Mouse (Mus musculus) myocyte (in vitro differentiated cells): ENCODE data around the gene Cadm2. TPM values are rescaled to one million over a fixed set of nuclear protein-coding genes. Genes with fewer than 3 reads are reported as not detected.

Experiments used
- H3K27me3 ChIP-seq: one replicate; pipeline ENCODE4 v1.6.1; 2011; ENCODE audit not compliant: control insufficient read depth, insufficient read depth, insufficient read length
- H3K36me3 ChIP-seq: one replicate; pipeline ENCODE4 v1.6.1; 2011; ENCODE audit not compliant: control insufficient read depth, insufficient read depth
- H3K4me2 ChIP-seq: one replicate; pipeline ENCODE4 v1.6.1; 2011; ENCODE audit warnings: low read depth, control low read depth
- H3K4me3 ChIP-seq: one replicate; pipeline ENCODE4 v1.5.1; 2011; ENCODE audit warnings: mild to moderate bottlenecking, control low read depth, moderate library complexity
- H3K79me2 ChIP-seq: one replicate; pipeline ENCODE4 v1.6.1; 2011; ENCODE audit not compliant: control insufficient read depth, insufficient read depth
- H3ac ChIP-seq: one replicate; pipeline ENCODE4 v1.6.1; 2011; ENCODE audit not compliant: control insufficient read depth, insufficient read length
- CEBPB ChIP-seq: IDR thresholded peaks from 2 replicates; pipeline ENCODE4 v1.6.1; 2011; ENCODE audit warnings: mild to moderate bottlenecking, moderate library complexity; ENCODE audit not compliant: poor library complexity, insufficient read depth, severe bottlenecking
- E2F4 ChIP-seq: IDR thresholded peaks from one replicate; pipeline ENCODE4 v1.6.1; 2011; ENCODE audit warnings: mild to moderate bottlenecking, control low read depth, moderate library complexity; ENCODE audit not compliant: insufficient read depth
- MAX ChIP-seq: IDR thresholded peaks from one replicate; pipeline ENCODE4 v1.6.1; 2011; ENCODE audit warnings: low read depth, mild to moderate bottlenecking, control low read depth
- MYOD1 ChIP-seq, 3 experiments: IDR thresholded peaks; one replicate each; pipeline ENCODE4 v1.6.1; 2011; ENCODE audit warnings: control low read depth in 2 of 3, low read depth in 2 of 3, mild to moderate bottlenecking in 2 of 3, moderate library complexity in 1 of 3; ENCODE audit not compliant: insufficient read length in 2 of 3, control insufficient read depth in 1 of 3
- MYOG ChIP-seq, 3 experiments: IDR thresholded peaks; one replicate each; pipeline ENCODE4 v1.6.1; 2011; ENCODE audit warnings: control low read depth in 2 of 3, low read depth in 2 of 3, mild to moderate bottlenecking in 2 of 3; ENCODE audit not compliant: insufficient read length in 2 of 3, control insufficient read depth in 1 of 3, insufficient read depth in 1 of 3
- POLR2A ChIP-seq: IDR thresholded peaks from one replicate; pipeline ENCODE4 v1.6.1; 2011; ENCODE audit warnings: low read depth, mild to moderate bottlenecking, control low read depth, moderate library complexity; ENCODE audit not compliant: insufficient read length
- POLR2AphosphoS2 ChIP-seq: IDR thresholded peaks from one replicate; pipeline ENCODE4 v1.6.1; 2011; ENCODE audit warnings: low read depth, control low read depth; ENCODE audit not compliant: insufficient read length
- REST ChIP-seq: IDR thresholded peaks from one replicate; pipeline ENCODE4 v1.6.1; 2011; ENCODE audit warnings: mild to moderate bottlenecking, control low read depth, moderate library complexity; ENCODE audit not compliant: insufficient read depth, insufficient read length
- SRF ChIP-seq: IDR thresholded peaks from one replicate; pipeline ENCODE4 v1.6.1; 2011; ENCODE audit warnings: low read depth; ENCODE audit not compliant: control insufficient read depth, insufficient read length
- TCF12 ChIP-seq: IDR thresholded peaks from one replicate; pipeline ENCODE4 v1.6.1; 2011; ENCODE audit warnings: mild to moderate bottlenecking, control low read depth; ENCODE audit not compliant: poor library complexity, insufficient read depth, severe bottlenecking
- TCF3 ChIP-seq: IDR thresholded peaks from one replicate; pipeline ENCODE4 v1.6.1; 2011; ENCODE audit warnings: low read depth, control low read depth; ENCODE audit not compliant: insufficient read length
- USF1 ChIP-seq: IDR thresholded peaks from one replicate; pipeline ENCODE4 v1.6.1; 2011; ENCODE audit warnings: low read depth, mild to moderate bottlenecking, control low read depth, moderate library complexity
- polyA plus RNA-seq: library from polyadenylated mRNA; unstranded; fragments of >200 nt; fragmentation: generic; extraction: Trizol; gene quantifications from one replicate; pipeline ENCODE4 v1.2.1, GENCODE M21; 2012; ENCODE audit warnings: missing spikeins

The Cadm2 gene
- polyA plus RNA-seq, 1 experiment: 0.01 TPM

DNA sequence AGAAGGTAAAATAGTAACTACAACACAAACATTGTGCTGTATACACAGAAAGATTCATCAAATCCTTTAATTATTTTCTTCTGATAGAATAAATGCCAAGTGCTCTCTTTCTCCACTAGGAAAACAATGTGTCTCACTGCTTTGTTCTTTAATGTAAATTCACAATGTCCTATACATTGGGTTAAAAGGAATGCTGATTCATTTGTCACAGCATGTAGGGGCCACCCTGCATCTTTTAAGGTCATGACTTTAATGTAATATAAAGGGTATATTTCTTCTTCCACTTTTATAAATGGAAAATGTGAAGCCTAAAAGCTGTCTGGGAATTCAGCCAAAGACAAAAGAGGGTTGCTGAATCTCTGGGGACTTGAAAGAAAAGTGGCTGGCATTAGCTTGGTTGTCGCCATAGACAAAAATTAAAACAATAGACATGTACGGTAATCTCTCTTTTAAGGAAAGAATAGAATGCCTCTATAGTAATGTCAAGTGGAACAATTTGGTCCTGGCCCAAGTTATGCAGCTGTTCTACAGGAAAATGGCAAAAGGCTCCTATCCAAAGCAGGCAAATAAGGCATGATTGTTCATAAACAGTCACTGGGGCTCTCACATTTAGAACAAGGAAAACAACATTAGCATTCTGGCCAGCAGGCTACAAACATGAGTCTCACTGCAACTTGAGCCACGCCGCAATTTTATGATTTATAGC lies 851.9 kb downstream of the Cadm2 start:
- Histone ChIP-seq H3K36me3 (no peaks in the 10 kb centered on the region), H3K4me2 (no peak overlapping the region), H3K27me3 (no peaks in the 10 kb centered on the region), H3K4me3 (no peak overlapping the region), H3ac (no peak overlapping the region), H3K79me2 (no peaks in the 10 kb centered on the region)
- TF ChIP-seq E2F4: no peak
- no peak for TF ChIP-seq MYOD1 (IDR thresholded peaks at IDR 0.05; ENCODE audit: control insufficient read depth in 1 of 3, insufficient read length in 2 of 3, low read depth in 2 of 3)
- no peak for TF ChIP-seq MYOG (IDR thresholded peaks at IDR 0.05; ENCODE audit: control insufficient read depth in 1 of 3, insufficient read depth in 1 of 3, insufficient read length in 2 of 3, low read depth in 2 of 3)
- TF ChIP-seq CEBPB: no peak
- no peak for TF ChIP-seq POLR2AphosphoS2
- no peak for TF ChIP-seq POLR2A
- TF ChIP-seq TCF12: no peak
- TF ChIP-seq USF1: no peak
- TF ChIP-seq REST: no peak
- no peak for TF ChIP-seq TCF3
- TF ChIP-seq SRF: no peak
- no peak for TF ChIP-seq MAX

GRCm38 (mm10) chr16:66761546-66762473 lies 858.9 kb downstream of the Cadm2 start:
- Histone ChIP-seq H3K4me2 (no peak overlapping the region), H3K4me3 (no peak overlapping the region)

GRCm38 (mm10) chr16:66748533-66748932 lies 872.2 kb downstream of the Cadm2 start:
- Histone ChIP-seq H3K36me3 (no peaks in the 10 kb centered on the region), H3ac (no peak overlapping the region), H3K79me2 (no peaks in the 10 kb centered on the region), H3K4me2 (no peak overlapping the region), H3K4me3 (no peak overlapping the region), H3K27me3 (no peaks in the 10 kb centered on the region)
- no peak for TF ChIP-seq REST
- no peak for TF ChIP-seq POLR2A
- no peak for TF ChIP-seq E2F4
- TF ChIP-seq USF1: no peak
- TF ChIP-seq MAX: no peak
- no peak for TF ChIP-seq TCF12
- no peak for TF ChIP-seq MYOD1 (IDR thresholded peaks at IDR 0.05; ENCODE audit: control insufficient read depth in 1 of 3, insufficient read length in 2 of 3, low read depth in 2 of 3)
- no peak for TF ChIP-seq SRF
- TF ChIP-seq MYOG (IDR thresholded peaks at IDR 0.05; ENCODE audit: control insufficient read depth in 1 of 3, insufficient read depth in 1 of 3, insufficient read length in 2 of 3, low read depth in 2 of 3): no peak
- no peak for TF ChIP-seq POLR2AphosphoS2
- no peak for TF ChIP-seq TCF3
- no peak for TF ChIP-seq CEBPB

More at GRCm38 (mm10) chr16:66761546-66762473, 858.9 kb downstream of the Cadm2 start:
- Histone ChIP-seq H3ac (no peak overlapping the region), H3K79me2 (no peaks in the 10 kb centered on the region), H3K27me3 (no peaks in the 10 kb centered on the region), H3K36me3 (no peaks in the 10 kb centered on the region)
- TF ChIP-seq REST (no peak), USF1 (no peak), POLR2A (no peak)

- no peak overlapping the region for H3K4me2 ChIP-seq
- TF ChIP-seq TCF3 (no peak), MYOD1 (IDR thresholded peaks at IDR 0.05; ENCODE audit: control insufficient read depth in 1 of 3, insufficient read length in 2 of 3, low read depth in 2 of 3) (no peak), MAX (no peak), CEBPB (no peak), POLR2A (no peak), E2F4 (no peak), MYOG (IDR thresholded peaks at IDR 0.05; ENCODE audit: control insufficient read depth in 1 of 3, insufficient read depth in 1 of 3, insufficient read length in 2 of 3, low read depth in 2 of 3) (no peak), USF1 (no peak)
These were observed 889.5 kb downstream of the Cadm2 start for GRCm38 (mm10) chr16:66731212-66731611.

DNA sequence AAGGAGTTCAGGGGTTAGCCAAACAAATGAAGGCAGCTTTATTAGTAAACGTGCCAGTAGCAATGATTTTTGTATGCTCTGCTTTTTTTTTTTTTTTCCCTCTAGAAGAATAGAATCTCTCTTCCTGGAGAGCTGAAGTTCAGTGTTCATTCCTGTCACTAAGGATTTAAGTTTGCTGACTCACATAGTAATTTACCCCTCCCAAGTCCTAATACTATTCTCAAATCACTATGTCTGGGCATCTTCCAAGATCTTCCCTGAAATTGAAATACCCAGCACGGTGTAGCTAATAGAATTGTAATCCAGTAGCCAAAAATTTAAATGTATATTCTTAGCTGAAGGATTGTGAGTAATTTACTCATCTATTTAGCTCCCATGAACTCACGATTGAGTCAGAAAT lies 914.2 kb downstream of the Cadm2 start:
- Histone ChIP-seq H3K27me3 (no peaks in the 10 kb centered on the region), H3K79me2 (no peaks in the 10 kb centered on the region), H3K36me3 (no peaks in the 10 kb centered on the region), H3ac (no peak overlapping the region), H3K4me3 (no peak overlapping the region), H3K4me2 (no peak overlapping the region)
- no peak for TF ChIP-seq CEBPB
- TF ChIP-seq MYOD1 (IDR thresholded peaks at IDR 0.05; ENCODE audit: control insufficient read depth in 1 of 3, insufficient read length in 2 of 3, low read depth in 2 of 3): no peak
- no peak for TF ChIP-seq POLR2A
- no peak for TF ChIP-seq MYOG (IDR thresholded peaks at IDR 0.05; ENCODE audit: control insufficient read depth in 1 of 3, insufficient read depth in 1 of 3, insufficient read length in 2 of 3, low read depth in 2 of 3)
- TF ChIP-seq TCF3: no peak
- no peak for TF ChIP-seq MAX
- no peak for TF ChIP-seq TCF12
- TF ChIP-seq POLR2AphosphoS2: no peak
- TF ChIP-seq SRF: no peak
- TF ChIP-seq REST: no peak
- no peak for TF ChIP-seq E2F4
- TF ChIP-seq USF1: no peak

More at GRCm38 (mm10) chr16:66731212-66731611, 889.5 kb downstream of the Cadm2 start:
- H3K4me3 ChIP-seq: no peak overlapping the region
- H3K36me3 ChIP-seq: no peaks in the 10 kb centered on the region
- H3K79me2 ChIP-seq: no peaks in the 10 kb centered on the region
- no peak overlapping the region for H3ac ChIP-seq
- H3K27me3 ChIP-seq: no peaks in the 10 kb centered on the region
